ENCODE assay signal across 9 mouse cellular contexts in the genomic region with DNA sequence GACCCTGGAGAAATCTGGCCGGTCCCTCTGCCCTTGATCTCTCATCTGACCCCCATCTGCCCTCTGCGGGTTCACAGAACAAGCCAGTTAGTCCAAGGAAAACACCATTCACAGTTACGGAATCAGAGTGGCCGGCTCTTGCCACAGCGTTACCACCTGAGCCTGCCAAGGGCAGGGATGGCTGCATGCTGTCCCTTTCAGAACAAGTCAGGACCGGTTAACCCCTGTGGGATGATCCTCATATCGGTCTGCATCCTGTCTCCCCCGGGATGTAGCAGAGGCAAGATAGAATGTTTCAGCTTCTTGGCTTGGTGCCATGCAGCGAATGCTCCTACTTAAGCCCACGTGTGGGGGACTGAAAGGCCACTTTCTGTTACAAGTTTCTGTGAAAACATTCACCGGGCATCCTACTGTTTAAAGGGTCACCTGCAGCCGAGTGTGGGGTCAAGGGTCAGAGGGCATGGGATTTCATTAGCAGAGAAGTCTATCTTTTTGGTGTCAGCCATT. TPM values are rescaled to one million over a fixed set of nuclear protein-coding genes. Genes with fewer than 3 reads are reported as not detected.
DNase-seq lines count a peak whose midpoint lies in the region; ATAC-seq lines count a peak whose summit lies in the region.
"Had no signal": no experiment of that assay in that cellular context is flagged by ENCODE, and none has a peak within 500 bp of the region (broad histone marks: within the 10 kb centered on the region; RNA-seq: fewer than 3 reads in every experiment).

No protein-coding gene starts in this region.

- peaks cover 6% of the 10 kb centered on the region for H3K4me1 ChIP-seq in lung, embryonic 16.5 days (replicated peaks; ENCODE audit: control insufficient read depth, insufficient read depth, low read length)
- no peaks in the 10 kb centered on the region; the same call in 1 of the 2 replicates for H3K4me1 ChIP-seq in hindbrain, embryonic 11.5 days (replicated peaks; ENCODE audit: control insufficient read depth, insufficient read depth, low read length)
- H3K4me1 ChIP-seq in limb, embryonic 10.5 days: peaks cover 50% of the 10 kb centered on the region
- H3K4me1 ChIP-seq in stomach, embryonic 16.5 days (ENCODE audit: control insufficient read depth, insufficient read depth, low read length): peaks cover 18% of the 10 kb centered on the region; the same call in 1 of the 2 replicates

- 7% methylated on average over 12 of the region's 12 CpGs for WGBS in lung, embryonic 16.5 days
- 13% methylated on average over 12 of the region's 12 CpGs for WGBS in hindbrain, embryonic 11.5 days
- WGBS in limb, embryonic 10.5 days: 18% methylated on average over 12 of the region's 12 CpGs
- WGBS in stomach, embryonic 16.5 days: 12% methylated on average over 12 of the region's 12 CpGs

- DNase-seq in lung, adult 18-20 months: no peak
- DNase-seq in hindbrain, embryonic 11.5 days (ENCODE audit: low spot score): peak; percentile 55
- DNase-seq in limb, embryonic 10.5 days (ENCODE audit: low spot score): peak; percentile 41
- no peak for DNase-seq in urinary bladder, postnatal 10 days (ENCODE audit: low spot score)
- no peak for DNase-seq in gastrocnemius, postnatal 14 days

- H3K27me3 ChIP-seq in lung, embryonic 16.5 days (ENCODE audit: control insufficient read depth, insufficient read depth, low read depth, low read length): peaks cover 41% of the 10 kb centered on the region
- H3K27me3 ChIP-seq in hindbrain, embryonic 11.5 days (ENCODE audit: control insufficient read depth, insufficient read depth, low read length): peaks cover 40% of the 10 kb centered on the region
- H3K27me3 ChIP-seq in limb, embryonic 10.5 days (ENCODE audit: low read depth, poor library complexity, severe bottlenecking): peaks cover 60% of the 10 kb centered on the region
- peaks cover 25% of the 10 kb centered on the region for H3K27me3 ChIP-seq in stomach, embryonic 16.5 days (ENCODE audit: control insufficient read depth, insufficient read depth, low read length)

- 0 out of 2 replicates have a peak, but pooled peaks cover 3% of the 10 kb centered on the region for H3K36me3 ChIP-seq in lung, embryonic 16.5 days (ENCODE audit: control insufficient read depth, insufficient read depth, low read length)
- H3K36me3 ChIP-seq in hindbrain, embryonic 11.5 days (ENCODE audit: control insufficient read depth, insufficient read depth, low read length): no peaks in the 10 kb centered on the region
- H3K36me3 ChIP-seq in limb, embryonic 10.5 days: peaks cover 8% of the 10 kb centered on the region; the same call in 1 of the 2 replicates
- 0 out of 2 replicates have a peak, but pooled peaks cover 3% of the 10 kb centered on the region for H3K36me3 ChIP-seq in stomach, embryonic 16.5 days (ENCODE audit: control insufficient read depth, insufficient read depth, low read length)

- peak overlapping the region; percentile 64 for H3K4me2 ChIP-seq in lung, embryonic 16.5 days (ENCODE audit: low read depth, low read length)
- no peak overlapping the region for H3K4me2 ChIP-seq in hindbrain, embryonic 11.5 days (replicated peaks; ENCODE audit: low read depth, low read length)
- peak overlapping the region; percentile 81 for H3K4me2 ChIP-seq in stomach, embryonic 16.5 days (ENCODE audit: low read depth, low read length)

- H3K9ac ChIP-seq in lung, embryonic 16.5 days (ENCODE audit: low read length): no peak overlapping the region
- no peak overlapping the region for H3K9ac ChIP-seq in hindbrain, embryonic 11.5 days (ENCODE audit: low read depth, low read length)
- no peak overlapping the region for H3K9ac ChIP-seq in stomach, embryonic 16.5 days (ENCODE audit: low read length)

- intact Hi-C loops in gastrocnemius, postnatal 14 days (cut with DNase I; ENCODE audit: low total_unique reads): no loop called here

- ATAC-seq in lung, embryonic 16.5 days (ENCODE audit: low read depth): no peak
- ATAC-seq in hindbrain, embryonic 11.5 days (ENCODE audit: low FRiP score): no peak
- ATAC-seq in stomach, embryonic 16.5 days (ENCODE audit: insufficient read depth, low FRiP score): no peak
- ATAC-seq in cerebellum, adult (ENCODE audit: insufficient number of reproducible peaks, low FRiP score, low TSS enrichment): no peak

- peak overlapping the region; percentile 14 for H3K27ac ChIP-seq in lung, embryonic 16.5 days (ENCODE audit: low read length)
- no peak overlapping the region for H3K27ac ChIP-seq in hindbrain, embryonic 11.5 days (ENCODE audit: low read depth, low read length)
- H3K27ac ChIP-seq in limb, embryonic 10.5 days: peak overlapping the region; percentile 48
- no peak overlapping the region for H3K27ac ChIP-seq in stomach, embryonic 16.5 days (ENCODE audit: low read length)

- no peaks in the 10 kb centered on the region for H3K9me3 ChIP-seq in lung, embryonic 16.5 days (ENCODE audit: control insufficient read depth, low read length)
- H3K9me3 ChIP-seq in hindbrain, embryonic 11.5 days (ENCODE audit: control insufficient read depth, low read length): no peaks in the 10 kb centered on the region
- no peaks in the 10 kb centered on the region for H3K9me3 ChIP-seq in limb, embryonic 10.5 days (replicated peaks)
- no peaks in the 10 kb centered on the region for H3K9me3 ChIP-seq in stomach, embryonic 16.5 days (replicated peaks; ENCODE audit: control insufficient read depth, low read length)

- H3K4me3 ChIP-seq in lung, embryonic 16.5 days (ENCODE audit: low read length): no peak overlapping the region
- H3K4me3 ChIP-seq in hindbrain, embryonic 11.5 days (ENCODE audit: low read depth, low read length): no peak overlapping the region
- 0 out of 2 replicates have a peak overlapping the region, but pooled peaks have one; percentile 2 for H3K4me3 ChIP-seq in limb, embryonic 10.5 days
- peak overlapping the region; percentile 69 for H3K4me3 ChIP-seq in stomach, embryonic 16.5 days (replicated peaks; ENCODE audit: low read length)
- H3K4me3 ChIP-seq: myocyte had no signal

RNA-seq across cellular contexts. Expression of gene Dact2, which starts 2.8 kb away (rescaled TPM):
- 3.3 and 3.5 TPM in 2 replicates for polyA plus RNA-seq in lung, embryonic 16.5 days (2015; fragmentation: Nextera tagmentation; extraction: Ambion mirVana)
- polyA plus RNA-seq in hindbrain, embryonic 11.5 days (2014; fragmentation: Nextera tagmentation; extraction: Ambion mirVana): 0.25 and 0.86 TPM in 2 replicates
- polyA plus RNA-seq in limb, embryonic 10.5 days (2016; fragmentation: Nextera tagmentation; extraction: Ambion mirVana): 0.50 and 1.0 TPM in 2 replicates
- 2.9 and 3.3 TPM in 2 replicates for polyA plus RNA-seq in stomach, embryonic 16.5 days (2015; fragmentation: Nextera tagmentation; extraction: Ambion mirVana)
- 1 to 10 TPM; 2.2 to 3.6 TPM for total RNA-seq in gastrocnemius, postnatal 14 days (2021)

Comparison
In these comparisons a context has a peak if more than half of its experiments do, and no peak if none do; other contexts are left out.
1. H3K27ac ChIP-seq: peak in lung, embryonic 16.5 days (single experiment) and limb, embryonic 10.5 days (single experiment); none in hindbrain, embryonic 11.5 days (single experiment) and stomach, embryonic 16.5 days (single experiment).
2. H3K4me3 ChIP-seq: peak in limb, embryonic 10.5 days (single experiment) and stomach, embryonic 16.5 days (single experiment); none in lung, embryonic 16.5 days (single experiment) and hindbrain, embryonic 11.5 days (single experiment).
3. DNase-seq: peak in hindbrain, embryonic 11.5 days (single experiment) and limb, embryonic 10.5 days (single experiment); none in lung, adult 18-20 months (0 of 2), urinary bladder, postnatal 10 days (single experiment) and gastrocnemius, postnatal 14 days (single experiment).